ENCODE assay signal across 8 mouse cellular contexts in the genomic region with DNA sequence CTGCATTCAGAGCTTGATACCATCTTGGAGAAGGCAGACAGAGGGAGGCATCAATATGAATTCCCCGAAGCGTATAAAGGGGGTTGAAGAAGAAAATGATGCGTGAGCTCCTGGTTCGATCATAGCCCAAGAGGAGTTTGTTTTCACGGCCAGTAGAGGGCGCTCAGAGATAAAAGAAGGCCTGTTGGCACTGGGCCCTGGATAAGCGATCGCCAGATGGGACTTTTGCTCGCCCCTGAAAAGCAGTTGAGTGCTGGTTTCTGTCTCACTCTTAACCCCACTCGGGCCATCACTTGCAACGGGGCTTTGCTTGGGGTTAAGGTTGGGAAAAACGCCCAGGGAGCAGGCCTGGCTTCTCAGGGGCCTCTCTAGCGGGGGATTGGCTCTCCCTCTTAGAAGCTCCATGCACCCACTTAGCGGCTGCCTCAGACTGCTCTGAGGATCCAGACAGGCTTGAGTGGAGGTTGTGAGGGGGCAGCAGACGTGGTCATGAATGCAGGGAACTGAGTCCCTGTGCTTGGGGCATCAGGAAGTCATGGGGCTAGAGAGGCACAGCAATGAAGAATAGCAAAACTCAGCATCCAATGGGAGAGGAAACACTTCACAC. TPM values are rescaled to one million over a fixed set of nuclear protein-coding genes. Genes with fewer than 3 reads are reported as not detected.
DNase-seq lines count a peak whose midpoint lies in the region; ATAC-seq and TF ChIP-seq lines count a peak whose summit lies in the region.

No protein-coding gene starts in this region.

- peaks cover 5% of the 10 kb centered on the region; the same call in 1 of the 2 replicates for H3K4me1 ChIP-seq in heart, embryonic 16.5 days (ENCODE audit: control insufficient read depth, insufficient read depth, low read length)
- no peaks in the 10 kb centered on the region for H3K4me1 ChIP-seq in lung, adult 2 months (ENCODE audit: control insufficient read depth, insufficient read depth, low read length)
- H3K4me1 ChIP-seq in olfactory bulb, adult 2 months (ENCODE audit: control insufficient read depth, insufficient read depth, low read length): peaks cover 7% of the 10 kb centered on the region

- ATAC-seq in erythroblast, adult 5-6 weeks (replicated peaks; ENCODE audit: low FRiP score, poor library complexity, severe bottlenecking): peak; percentile 68
- ATAC-seq in heart, embryonic 16.5 days (replicated peaks; ENCODE audit: extremely low read depth, insufficient read depth, low FRiP score): 0 out of 2 replicates have a peak, but pooled peaks have one; percentile 28

- 11% methylated on average over 15 of the region's 15 CpGs for WGBS in heart, embryonic 16.5 days
- WGBS in lung, adult 2 months: 14% methylated on average over 15 of the region's 15 CpGs
- WGBS in olfactory bulb, adult 2 months: 7% methylated on average over 15 of the region's 15 CpGs

- TF ChIP-seq POLR2A in lung, adult 2 months (IDR thresholded peaks at IDR 0.05; ENCODE audit: borderline replicate concordance, extremely low read depth, low read depth, low read length): no peak
- TF ChIP-seq POLR2A in olfactory bulb, adult 2 months (IDR thresholded peaks at IDR 0.05; ENCODE audit: insufficient read depth, low read depth, low read length): no peak

- H3K4me2 ChIP-seq in heart, embryonic 16.5 days (ENCODE audit: low read depth, low read length): peak overlapping the region; percentile 64

- no peaks in the 10 kb centered on the region for H3K27me3 ChIP-seq in heart, embryonic 16.5 days (ENCODE audit: control insufficient read depth, insufficient read depth, low read length)

- H3K36me3 ChIP-seq in heart, embryonic 16.5 days (ENCODE audit: control insufficient read depth, insufficient read depth): peaks cover 21% of the 10 kb centered on the region

- TF ChIP-seq CTCF in lung, adult 2 months (IDR thresholded peaks at IDR 0.05; ENCODE audit: insufficient read depth, low read length): peak; percentile 73
- peak; percentile 64 for TF ChIP-seq CTCF in olfactory bulb, adult 2 months (IDR thresholded peaks at IDR 0.05; ENCODE audit: insufficient read depth, low read depth, low read length)

- H3K27ac ChIP-seq in heart, embryonic 16.5 days (ENCODE audit: low read length): no peak overlapping the region
- no peak overlapping the region for H3K27ac ChIP-seq in olfactory bulb, adult 2 months (ENCODE audit: insufficient read depth, low read depth, low read length)

- H3K9ac ChIP-seq in heart, embryonic 16.5 days (ENCODE audit: low read length): peak overlapping the region; percentile 67

- peak overlapping the region; percentile 36 for H3K4me3 ChIP-seq in heart, embryonic 16.5 days (ENCODE audit: low read length)
- no peak overlapping the region for H3K4me3 ChIP-seq in lung, adult 2 months (replicated peaks; ENCODE audit: extremely low read depth, low read depth, low read length)
- no peak overlapping the region for H3K4me3 ChIP-seq in olfactory bulb, adult 2 months (ENCODE audit: insufficient read depth, low read depth, low read length)

- no peaks in the 10 kb centered on the region for H3K9me3 ChIP-seq in heart, embryonic 16.5 days (replicated peaks; ENCODE audit: control insufficient read depth, low read length)

- peak; percentile 74 for DNase-seq in ES-CJ7 (ENCODE audit: low read depth, low spot score)
- peak; percentile 72 for DNase-seq in brain, embryonic 18.5 days (ENCODE audit: low read depth, low spot score)
- DNase-seq in kidney, postnatal 36 days: peak; percentile 55 to 86
- DNase-seq in lung, adult 2 months: peak; percentile 68
- peak; percentile 43 for DNase-seq in thymus, postnatal 25 days

RNA-seq across cellular contexts. Expression of gene Cck, which starts 18.1 kb away (rescaled TPM):
- not detected in 2 replicates for total RNA-seq in erythroblast, adult 5-6 weeks (2015; ENCODE audit: low replicate concordance)
- total RNA-seq in erythroblast, adult 5-6 weeks (2017; ENCODE audit: low replicate concordance): not detected in 2 replicates
- 0.35 and 0.64 TPM in 2 replicates for polyA plus RNA-seq in heart, embryonic 16.5 days (2015; fragmentation: Nextera tagmentation; extraction: Ambion mirVana)
- 0.37 TPM in 1 of 2 replicates, not detected in the other for polyA plus RNA-seq in lung, adult 2 months (2012; rRNA removed)
- not detected in 2 replicates for polyA plus RNA-seq in olfactory bulb, adult 2 months (2012; ENCODE audit: insufficient read depth, insufficient read length, low replicate concordance, missing spikeins)
